Mouse (Mus musculus): ENCODE data around the gene Dnah5. TPM values are rescaled to one million over a fixed set of nuclear protein-coding genes. Genes with fewer than 3 reads are reported as not detected.
A peak's percentile ranks its signal among the peaks of the same experiment; 100 is the strongest.
"Not testable (repeated sequence)": the region's sequence is repeated elsewhere in the genome, so short reads cannot be mapped to it uniquely, and the experiment has no call there.

Gene Dnah5
- total RNA-seq, 1 experiment from 2014 or later, result 0.18 TPM

DNA sequence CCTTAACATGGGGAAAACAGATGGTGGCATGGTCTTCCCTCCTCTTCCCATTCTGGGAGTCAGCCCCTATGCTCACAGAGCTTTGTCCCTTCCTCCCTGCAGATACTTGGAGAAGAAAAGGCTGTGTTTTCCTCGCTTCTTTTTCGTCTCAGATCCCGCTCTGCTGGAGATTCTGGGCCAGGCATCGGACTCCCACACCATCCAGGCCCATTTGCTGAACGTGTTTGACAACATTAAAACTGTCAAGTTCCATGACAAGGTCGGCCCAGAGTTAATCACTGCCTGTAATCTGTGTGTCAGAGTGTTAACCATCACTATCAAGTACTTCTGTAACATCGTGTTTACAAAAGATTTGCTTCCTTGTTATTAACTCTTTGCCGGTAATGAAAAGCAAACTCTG, 103.6 kb downstream of the Dnah5 start:
- no peak for DNase-seq

- DNase-seq, result no peak
These were observed 104.3 kb downstream of the Dnah5 start for GRCm38 (mm10) chr15:28307884-28308283.

DNA sequence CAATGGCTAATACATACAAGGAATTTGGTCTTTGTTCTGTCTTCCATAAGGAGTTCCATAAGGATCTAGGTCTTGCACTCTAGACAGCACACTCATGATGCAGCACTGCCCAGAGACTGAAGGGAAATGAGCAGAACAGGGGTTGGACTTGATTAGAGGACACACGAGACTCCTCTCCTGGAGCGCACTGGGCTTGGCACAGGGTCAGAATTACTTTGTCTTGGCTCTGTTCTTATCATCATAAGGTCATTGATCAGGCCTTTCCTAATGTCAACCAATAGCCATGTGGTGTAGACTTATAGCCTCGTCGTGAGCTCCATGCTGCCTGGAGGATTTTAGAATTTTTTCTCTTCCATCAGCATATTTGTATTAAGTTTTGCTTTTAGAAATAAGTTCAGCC, 107.0 kb downstream of the Dnah5 start:
- no peak for DNase-seq

GRCm38 (mm10) chr15:28313451-28313850, 109.9 kb downstream of the Dnah5 start:
- DNase-seq, result no peak

DNA sequence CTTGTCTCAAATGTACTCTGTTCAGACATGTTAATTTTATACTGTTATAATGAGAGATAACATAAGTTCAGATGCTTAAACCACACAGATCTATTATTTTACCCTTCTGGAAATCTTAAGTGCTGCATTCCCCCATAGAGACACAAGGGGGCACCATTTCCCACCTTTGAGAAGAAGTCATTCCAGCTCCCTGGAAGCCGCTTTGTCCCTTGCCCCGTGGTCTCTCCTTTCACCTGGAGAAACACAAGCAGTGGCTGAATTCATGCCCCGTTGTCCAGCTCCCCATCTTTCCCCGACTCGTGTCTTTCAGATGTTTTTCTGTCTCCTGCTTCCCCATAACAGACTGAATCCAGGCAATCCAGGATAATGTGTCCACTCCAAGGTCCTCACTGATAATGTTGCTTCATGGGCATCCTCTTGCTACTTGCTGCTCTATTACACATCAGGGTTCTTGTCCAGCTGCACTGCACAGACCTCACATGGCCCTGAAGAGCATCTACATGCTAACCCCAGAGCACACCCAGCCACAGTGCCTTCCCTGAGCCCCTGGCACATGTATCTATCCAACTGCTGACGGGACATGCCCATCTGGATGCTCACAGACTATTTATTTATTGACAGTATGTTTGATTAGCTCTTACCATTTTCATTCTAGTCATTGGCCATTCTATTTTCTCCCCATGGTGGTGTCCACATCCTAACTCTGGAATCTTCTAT, 112.4 kb downstream of the Dnah5 start:
- DNase-seq, result peak; percentile 24

- no peak for DNase-seq
These were observed 119.0 kb downstream of the Dnah5 start for GRCm38 (mm10) chr15:28322533-28322932.

- DNase-seq, result no peak
These were observed 123.4 kb downstream of the Dnah5 start for GRCm38 (mm10) chr15:28326985-28327384.

DNA sequence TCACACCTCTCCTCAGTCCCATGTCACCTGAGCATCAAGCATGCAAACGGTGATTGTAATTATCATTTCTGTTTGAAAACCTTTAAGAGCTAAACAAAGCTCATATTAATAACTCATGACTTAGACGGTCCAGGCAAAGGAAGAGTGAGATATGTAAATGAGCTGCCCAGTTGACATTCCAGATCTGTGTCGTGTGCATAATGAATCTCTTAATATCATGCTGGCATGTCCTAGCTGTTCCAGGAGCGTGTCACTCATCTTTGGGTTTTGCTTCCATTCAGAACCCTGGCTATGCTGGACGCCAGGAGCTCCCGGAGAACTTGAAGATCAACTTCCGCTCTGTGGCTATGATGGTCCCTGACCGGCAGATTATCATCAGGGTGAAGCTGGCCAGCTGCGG, 123.9 kb downstream of the Dnah5 start:
- DNase-seq, result no peak

GRCm38 (mm10) chr15:28341151-28341550, 137.6 kb downstream of the Dnah5 start:
- DNase-seq, result no peak

DNA sequence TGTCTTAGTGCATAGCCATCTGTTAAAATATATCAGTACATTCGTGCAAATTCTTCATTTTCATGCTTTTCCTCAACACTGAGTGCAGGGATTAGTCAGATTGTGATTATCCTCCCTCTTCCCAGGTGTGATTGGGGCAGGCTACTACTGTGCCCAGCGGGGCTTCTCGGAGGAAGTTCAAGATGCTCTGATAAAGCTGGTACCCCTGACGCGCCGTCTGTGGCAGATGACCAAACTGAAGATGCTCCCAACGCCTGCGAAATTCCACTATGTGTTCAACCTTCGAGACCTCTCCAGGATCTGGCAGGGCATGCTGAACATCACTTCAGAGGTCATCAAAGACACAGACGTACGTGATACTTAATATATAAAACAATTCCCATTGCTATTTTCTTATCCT, 164.0 kb downstream of the Dnah5 start:
- no peak for DNase-seq

GRCm38 (mm10) chr15:28370431-28370830, 166.9 kb downstream of the Dnah5 start:
- DNase-seq, result no peak

- no peak for DNase-seq
These were observed 168.0 kb downstream of the Dnah5 start for GRCm38 (mm10) chr15:28371506-28371905.

DNA sequence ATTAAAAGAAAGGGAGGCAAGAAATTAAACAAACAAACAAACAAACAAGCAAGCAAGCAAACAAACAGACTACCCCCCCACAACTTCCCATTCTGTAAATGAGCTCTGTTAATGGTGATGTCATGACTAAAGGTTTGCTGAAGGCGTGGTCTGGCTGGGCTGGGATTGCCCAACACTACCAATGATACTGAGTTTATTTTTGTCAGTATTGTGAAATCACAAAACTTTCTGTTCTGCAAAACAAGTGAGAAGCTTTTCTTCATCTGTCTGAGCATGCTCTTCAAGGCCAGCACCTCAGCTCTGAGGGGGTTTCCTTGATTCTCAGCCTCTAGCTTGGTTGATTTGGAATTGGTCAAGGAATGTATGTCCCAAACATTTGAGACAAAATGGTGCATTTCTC, 170.8 kb downstream of the Dnah5 start:
- no peak for DNase-seq

- DNase-seq, result no peak
These were observed 177.4 kb downstream of the Dnah5 start for GRCm38 (mm10) chr15:28380909-28381308.

DNA sequence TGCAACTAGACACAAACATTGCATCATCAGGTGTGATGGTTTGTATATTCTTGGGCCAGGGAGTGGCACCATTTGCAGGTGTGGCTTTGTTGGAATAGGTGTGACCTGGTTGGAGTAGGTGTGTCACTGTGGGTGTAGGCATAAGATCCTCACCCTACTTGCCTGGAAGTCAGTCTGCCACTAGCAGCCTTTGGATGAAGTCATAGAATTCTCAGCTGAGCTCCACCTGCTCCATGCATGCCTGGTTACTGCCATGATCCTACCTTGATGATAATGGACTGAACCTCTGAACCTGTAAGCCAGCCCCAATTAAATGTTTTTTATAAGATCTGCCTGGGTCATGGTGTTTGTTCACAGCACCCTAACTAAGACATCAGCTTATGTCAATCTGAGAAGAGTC, 190.2 kb downstream of the Dnah5 start:
- not testable (repeated sequence) for DNase-seq

DNA sequence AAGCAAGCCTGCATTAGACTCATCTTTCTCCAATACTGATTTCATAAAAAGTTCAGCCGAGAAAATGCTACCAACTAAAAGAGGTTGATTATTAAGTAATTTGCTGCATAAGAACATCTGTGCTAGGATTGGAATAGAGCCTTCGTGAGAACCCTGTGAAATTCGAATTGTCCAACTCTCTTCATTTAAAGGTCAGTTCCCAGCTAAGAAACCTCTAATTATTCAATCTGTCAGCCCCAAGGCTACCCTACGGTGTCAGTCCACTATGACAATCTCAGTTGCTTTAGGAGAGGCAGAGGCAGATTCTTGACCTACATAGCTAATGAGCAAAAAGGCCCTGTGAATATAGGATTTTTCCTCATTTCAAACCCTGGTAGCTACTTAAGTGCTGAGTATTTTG, 191.9 kb downstream of the Dnah5 start:
- DNase-seq, result no peak

- DNase-seq, result no peak
These were observed 194.9 kb downstream of the Dnah5 start for GRCm38 (mm10) chr15:28398472-28398871.

GRCm38 (mm10) chr15:28399258-28399657, 195.7 kb downstream of the Dnah5 start:
- no peak for DNase-seq

DNA sequence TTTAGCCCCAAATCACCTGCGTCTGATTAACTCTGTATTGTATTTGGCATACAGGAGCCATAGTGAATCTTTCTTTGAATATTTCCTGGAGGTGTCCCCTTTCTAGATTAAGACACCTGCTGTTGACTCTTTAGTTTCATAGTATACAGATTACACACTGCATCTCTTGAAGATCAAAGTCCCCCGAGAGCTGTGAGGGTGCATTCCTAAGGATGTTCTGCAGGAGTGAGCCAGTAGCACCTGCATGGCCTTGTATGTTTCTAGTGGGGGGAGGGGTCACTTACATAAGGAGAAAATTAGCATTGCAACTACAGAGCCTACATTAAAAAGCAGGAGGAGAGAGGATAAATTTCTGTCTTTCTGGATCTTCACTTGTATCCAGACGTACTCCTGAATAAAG, 201.1 kb downstream of the Dnah5 start:
- no peak for DNase-seq

DNA sequence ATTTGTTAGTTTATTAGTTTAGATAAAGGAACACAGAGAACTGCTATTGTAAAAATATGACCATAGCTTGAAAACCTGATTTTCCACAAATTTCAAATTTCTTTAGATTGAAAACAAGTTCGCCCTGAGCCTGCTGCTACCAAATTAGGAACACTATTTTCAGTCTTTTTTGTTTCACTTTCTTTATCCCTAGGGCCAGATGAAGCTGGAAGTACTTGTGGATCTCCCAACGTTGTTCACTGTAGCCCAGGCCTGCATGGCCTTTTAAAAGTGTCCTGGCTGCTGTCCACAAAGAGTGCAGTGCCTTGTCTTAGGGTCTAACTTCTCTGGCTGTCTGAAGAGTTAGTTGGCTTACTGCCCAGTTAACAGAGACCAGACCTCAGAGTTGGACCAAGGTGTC, 201.6 kb downstream of the Dnah5 start:
- no peak for DNase-seq

DNA sequence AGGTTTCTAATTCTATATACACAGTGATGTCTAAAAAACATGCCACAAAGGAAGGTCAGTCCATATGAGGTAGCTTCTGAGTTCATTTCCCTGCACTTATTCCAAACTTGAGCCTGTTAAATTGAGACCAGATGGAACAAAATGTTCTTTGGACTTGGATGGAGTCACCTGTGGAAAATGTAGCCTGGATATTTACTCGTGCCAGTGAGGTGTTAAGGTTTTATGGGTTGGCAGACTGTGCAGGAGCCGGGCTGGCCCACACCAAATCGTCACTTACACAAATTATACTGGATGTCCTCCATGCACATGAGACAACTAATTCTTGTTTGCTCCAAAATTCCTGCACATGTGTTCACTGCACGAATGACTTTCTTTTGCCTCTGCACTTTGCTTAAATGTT, 236.2 kb downstream of the Dnah5 start:
- no peak for DNase-seq

GRCm38 (mm10) chr15:28444494-28444893, 240.9 kb downstream of the Dnah5 start:
- no peak for DNase-seq

DNA sequence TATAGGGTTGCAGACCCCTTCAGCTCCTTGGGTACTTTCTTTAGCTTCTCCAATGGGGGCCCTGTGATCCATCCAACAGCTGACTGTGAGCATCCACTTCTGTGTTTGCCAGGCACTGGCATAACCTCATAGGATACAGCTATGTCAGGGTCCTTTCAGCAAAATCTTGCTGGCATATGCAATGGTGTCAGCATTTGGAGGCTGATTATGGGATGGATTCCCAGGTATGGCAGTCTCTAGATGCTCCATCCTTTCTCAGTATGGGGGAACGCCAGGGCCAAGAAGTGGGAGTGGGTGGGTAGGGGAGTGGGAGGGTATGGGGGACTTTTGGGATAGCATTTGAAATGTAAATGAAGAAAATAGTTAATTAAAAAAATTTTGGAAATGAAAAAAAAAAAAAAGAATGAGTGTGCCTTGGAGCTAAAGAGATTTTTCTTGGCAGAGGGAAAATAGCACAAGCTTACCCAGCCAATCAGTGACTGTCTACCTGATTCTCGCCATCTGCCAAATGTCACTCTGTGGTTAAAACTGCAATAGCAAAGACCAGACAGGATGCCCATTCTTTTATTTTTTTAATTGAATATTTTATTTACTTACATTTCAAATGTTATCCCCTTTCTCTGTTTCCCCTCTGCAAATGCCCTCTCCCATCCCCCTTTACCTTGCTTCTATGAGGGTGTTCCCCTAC, 257.7 kb downstream of the Dnah5 start:
- DNase-seq, result not testable (repeated sequence)

DNA sequence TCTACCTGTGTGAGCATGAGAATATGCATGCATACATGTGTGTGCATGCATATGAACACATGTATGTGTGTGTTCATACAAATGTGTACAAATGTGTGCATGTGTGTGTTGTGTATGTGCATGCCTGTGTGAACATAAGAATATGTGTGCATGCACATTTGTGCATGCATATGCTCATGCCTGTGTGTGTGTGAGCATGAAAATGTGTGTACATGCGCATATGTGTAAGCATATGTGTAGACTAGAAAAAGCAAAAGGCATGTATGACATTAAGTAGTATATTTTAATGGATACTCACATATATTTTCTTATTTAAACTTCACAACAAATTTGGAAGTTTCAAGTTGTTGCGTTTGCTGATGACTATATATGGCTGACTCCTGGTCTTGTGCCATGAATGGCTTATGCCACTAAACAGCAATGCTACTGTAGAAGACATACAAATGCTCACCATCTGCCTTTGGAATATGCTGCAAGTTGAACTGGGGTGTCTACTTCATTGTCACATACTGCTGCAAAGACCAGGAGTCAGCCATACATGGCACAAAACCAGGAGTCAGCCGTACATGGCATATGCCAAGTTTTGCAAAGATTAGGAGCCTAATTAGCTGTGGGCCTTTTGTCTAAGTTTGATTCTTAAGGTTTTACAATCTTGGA, 263.2 kb downstream of the Dnah5 start:
- DNase-seq, result no peak

All from adrenal gland, postnatal 25 days (tissue).